Mouse (Mus musculus) forebrain, embryonic 15.5 days (tissue): ENCODE measurements around the gene Olfr140. TPM values are rescaled to one million over a fixed set of nuclear protein-coding genes. Genes with fewer than 3 reads are reported as not detected.

Experiments
- ATAC-seq: fragments of 200-750 bp; cut with Nextera tagmentation; replicated peaks from 2 replicates; pipeline ENCODE4 v1.8.0; 2017; ENCODE audit warnings: mild to moderate bottlenecking, moderate TSS enrichment, moderate library complexity
- H3K27ac ChIP-seq: fragments of 300-500 bp; sonication (generic); replicated peaks from 2 replicates; pipeline ENCODE4 v1.5.1; 2015; ENCODE audit warnings: mild to moderate bottlenecking, inconsistent platforms
- H3K27me3 ChIP-seq: fragments of 300-500 bp; sonication (generic); 2 replicates; pipeline ENCODE4 v1.6.1; 2015; ENCODE audit warnings: inconsistent platforms
- H3K36me3 ChIP-seq: fragments of 300-500 bp; sonication (generic); 2 replicates; pipeline ENCODE4 v1.6.1; 2015; ENCODE audit warnings: mild to moderate bottlenecking, inconsistent platforms
- H3K4me1 ChIP-seq: fragments of 300-500 bp; sonication (generic); 2 replicates; pipeline ENCODE4 v1.6.1; 2015; ENCODE audit warnings: inconsistent platforms
- H3K4me2 ChIP-seq: fragments of 300-500 bp; sonication (generic); replicated peaks from 2 replicates; pipeline ENCODE4 v1.6.1; 2015; ENCODE audit warnings: mild to moderate bottlenecking, inconsistent platforms
- H3K4me3 ChIP-seq: fragments of 300-500 bp; sonication (generic); 2 replicates; pipeline ENCODE4 v1.5.1; 2015; ENCODE audit warnings: mild to moderate bottlenecking, inconsistent platforms
- H3K9ac ChIP-seq: fragments of 300-500 bp; sonication (generic); replicated peaks from 2 replicates; pipeline ENCODE4 v1.6.1; 2015; ENCODE audit warnings: mild to moderate bottlenecking, inconsistent platforms
- H3K9me3 ChIP-seq: fragments of 300-500 bp; sonication (generic); 2 replicates; pipeline ENCODE4 v1.6.1; 2016; ENCODE audit warnings: inconsistent platforms
- WGBS: fragments of 180-500 bp; shearing (Covaris S2); methylation state at CpG from one replicate; pipeline ENCODE4 v1.1.7; 2015; ENCODE audit warnings: mixed read lengths; 5-methylcytosine and 5-hydroxymethylcytosine counted together
- polyA plus RNA-seq: library from polyadenylated mRNA; unstranded; fragments of >200 nt; fragmentation: Nextera tagmentation; extraction: Ambion mirVana; gene quantifications from 2 replicates; pipeline ENCODE4 v1.2.1, GENCODE M21; 2015

The Olfr140 gene
- not detected in 2 replicates for polyA plus RNA-seq

GRCm38 (mm10) chr2:90063494-90063893, at the start of gene Olfr140:
Gene Olfr140, minus strand, starts transcription at chr2:90063594.
- Histone ChIP-seq H3K4me3 (no peak within 1 kb of the TSS), H3K36me3 (no peaks in the 10 kb centered on the region), H3K27ac (no peak within 1 kb of the TSS), H3K9ac (no peak within 1 kb of the TSS), H3K4me1 (no peaks in the 10 kb centered on the region), H3K4me2 (no peak within 1 kb of the TSS), H3K27me3 (no peaks in the 10 kb centered on the region), H3K9me3 (no peaks in the 10 kb centered on the region)
- ATAC-seq, result no peak

- no peak overlapping the region for H3K27ac ChIP-seq
- H3K4me2 ChIP-seq, result no peak overlapping the region
- no peaks in the 10 kb centered on the region for H3K36me3 ChIP-seq
- ATAC-seq, result no peak
- H3K9me3 ChIP-seq, result no peaks in the 10 kb centered on the region
- no peak overlapping the region for H3K4me3 ChIP-seq
- H3K9ac ChIP-seq, result no peak overlapping the region
- no peaks in the 10 kb centered on the region for H3K4me1 ChIP-seq
- no peaks in the 10 kb centered on the region for H3K27me3 ChIP-seq
- WGBS, result 76% methylated on average over 2 of the region's 2 CpGs
Measured at GRCm38 (mm10) chr2:90070065-90070464, 6.7 kb upstream of the Olfr140 start.

DNA sequence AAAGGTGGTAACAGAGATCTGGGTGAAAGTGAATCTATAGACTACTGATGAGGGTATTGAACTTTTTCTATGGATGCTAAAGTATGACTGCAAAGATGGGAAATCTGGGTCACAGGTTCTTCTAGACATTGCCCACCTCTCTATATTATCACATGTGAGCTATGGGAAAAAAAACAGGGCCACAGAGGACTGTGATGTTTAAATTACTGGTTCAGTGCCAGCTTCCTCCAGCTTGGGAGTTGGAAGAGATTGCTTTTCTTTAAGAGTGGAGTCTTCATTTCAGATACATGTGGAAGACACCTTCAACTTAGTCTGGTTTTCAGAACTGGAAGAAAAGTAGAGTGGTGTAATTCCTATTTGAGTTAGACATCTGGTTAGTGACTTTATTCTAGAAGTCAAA, 28.4 kb downstream of the Olfr140 start, which contains the start of gene Olfr1265:
Gene Olfr1265 (plus strand): TSS at position 301 of the 400 bp plus-strand sequence.
- no peak within 1 kb of the TSS for H3K4me3 ChIP-seq

GRCm38 (mm10) chr2:90025477-90025876, 37.9 kb downstream of the Olfr140 start, which contains the start of gene Olfr1264:
Gene Olfr1264, minus strand, starts transcription at chr2:90025577.
- Histone ChIP-seq H3K4me2 (no peak within 1 kb of the TSS), H3K9me3 (no peaks in the 10 kb centered on the region), H3K9ac (no peak within 1 kb of the TSS), H3K36me3 (no peaks in the 10 kb centered on the region), H3K27me3 (no peaks in the 10 kb centered on the region), H3K4me3 (no peak within 1 kb of the TSS), H3K4me1 (no peaks in the 10 kb centered on the region), H3K27ac (no peak within 1 kb of the TSS)
- ATAC-seq, result no peak
- 80% methylated on average over 2 of the region's 2 CpGs for WGBS

More for the DNA sequence above, 28.4 kb downstream of the Olfr140 start, which contains the start of gene Olfr1265:
- Histone ChIP-seq H3K4me2 (no peak within 1 kb of the TSS), H3K27me3 (no peaks in the 10 kb centered on the region), H3K36me3 (no peaks in the 10 kb centered on the region), H3K27ac (no peak within 1 kb of the TSS), H3K9me3 (no peaks in the 10 kb centered on the region), H3K4me1 (no peaks in the 10 kb centered on the region), H3K9ac (no peak within 1 kb of the TSS)
- no peak for ATAC-seq

GRCm38 (mm10) chr2:90011831-90012230, 51.6 kb downstream of the Olfr140 start, which contains the start of gene Olfr1263:
Gene Olfr1263, plus strand, starts transcription at chr2:90012131.
- H3K4me3 ChIP-seq, result no peak within 1 kb of the TSS
- H3K9ac ChIP-seq, result no peak within 1 kb of the TSS
- no peaks in the 10 kb centered on the region for H3K36me3 ChIP-seq
- no peaks in the 10 kb centered on the region for H3K9me3 ChIP-seq
- no peaks in the 10 kb centered on the region for H3K27me3 ChIP-seq
- H3K27ac ChIP-seq, result no peak within 1 kb of the TSS
- H3K4me2 ChIP-seq, result no peak within 1 kb of the TSS
- no peak for ATAC-seq
- no peaks in the 10 kb centered on the region for H3K4me1 ChIP-seq
- WGBS, result 85% methylated on average over 2 of the region's 2 CpGs

DNA sequence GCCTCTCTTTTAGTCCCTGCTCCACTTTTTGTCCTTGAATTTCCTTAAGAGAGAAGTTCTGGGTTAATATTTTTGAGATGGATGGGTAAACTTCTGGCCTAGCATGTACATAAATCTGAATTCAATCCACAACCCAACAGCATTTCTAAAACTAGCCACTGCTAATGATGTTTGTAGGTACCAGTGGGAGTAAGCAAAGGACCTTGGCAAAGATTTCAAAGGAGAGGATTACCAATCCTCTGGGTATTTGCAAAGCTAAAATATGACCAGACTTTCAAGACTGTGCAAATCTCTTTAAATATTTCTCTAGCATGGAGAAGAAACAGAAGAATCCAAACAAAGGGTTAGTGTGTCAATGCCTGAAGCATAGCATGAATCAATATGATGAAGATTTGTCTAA, 63.5 kb downstream of the Olfr140 start, which contains the start of gene Olfr1262:
Gene Olfr1262 (plus strand): TSS at position 301 of the 400 bp plus-strand sequence.
- H3K4me2 ChIP-seq, result no peak within 1 kb of the TSS
- H3K9ac ChIP-seq, result no peak within 1 kb of the TSS
- H3K27ac ChIP-seq, result no peak within 1 kb of the TSS
- no peaks in the 10 kb centered on the region for H3K4me1 ChIP-seq
- H3K36me3 ChIP-seq, result no peaks in the 10 kb centered on the region
- no peaks in the 10 kb centered on the region for H3K9me3 ChIP-seq
- ATAC-seq, result no peak
- H3K4me3 ChIP-seq, result no peak within 1 kb of the TSS
- H3K27me3 ChIP-seq, result no peaks in the 10 kb centered on the region

Other genes starting within 250 kb of the Olfr140 start
- not detected in 2 replicates for gene Olfr1256, start 222.0 kb downstream of the Olfr140 start, polyA plus RNA-seq
- gene Olfr48, start 215.4 kb downstream of the Olfr140 start, polyA plus RNA-seq, result not detected in 2 replicates
- not detected in 2 replicates for gene Olfr1257, start 185.2 kb downstream of the Olfr140 start, polyA plus RNA-seq
- not detected in 2 replicates for gene Olfr1258, start 136.3 kb downstream of the Olfr140 start, polyA plus RNA-seq
- gene Olfr1259, start 114.9 kb downstream of the Olfr140 start, polyA plus RNA-seq, result not detected in 2 replicates
- not detected in 2 replicates for gene Olfr1260, start 89.3 kb downstream of the Olfr140 start, polyA plus RNA-seq
- not detected in 2 replicates for gene Olfr1261, start 72.4 kb downstream of the Olfr140 start, polyA plus RNA-seq
- not detected in 2 replicates for gene Olfr1262, start 63.4 kb downstream of the Olfr140 start, polyA plus RNA-seq
- gene Olfr1263, start 51.5 kb downstream of the Olfr140 start, polyA plus RNA-seq, result not detected in 2 replicates
- gene Olfr1264, start 38.0 kb downstream of the Olfr140 start, polyA plus RNA-seq, result not detected in 2 replicates
- gene Olfr1265, start 28.3 kb downstream of the Olfr140 start, polyA plus RNA-seq, result not detected in 2 replicates
- not detected in 2 replicates for gene Olfr1269, start 57.8 kb upstream of the Olfr140 start, polyA plus RNA-seq
- 0.05 TPM in 1 of 2 replicates, not detected in the other for gene Olfr32, start 78.7 kb upstream of the Olfr140 start, polyA plus RNA-seq
- gene Olfr1270, start 89.5 kb upstream of the Olfr140 start, polyA plus RNA-seq, result 0.04 TPM in 1 of 2 replicates, not detected in the other
- gene Olfr1506, start 160.9 kb upstream of the Olfr140 start, polyA plus RNA-seq, result not detected in 2 replicates
- gene Olfr142, start 194.0 kb upstream of the Olfr140 start, polyA plus RNA-seq, result not detected in 2 replicates
- gene Olfr1271, start 207.4 kb upstream of the Olfr140 start, polyA plus RNA-seq, result not detected in 2 replicates
- not detected in 2 replicates for gene Olfr1272, start 229.2 kb upstream of the Olfr140 start, polyA plus RNA-seq